Mouse (Mus musculus) neural tube, embryonic 12.5 days (tissue): ENCODE results near the gene Iqgap2. TPM values are rescaled to one million over a fixed set of nuclear protein-coding genes. Genes with fewer than 3 reads are reported as not detected.

Experiments
- ATAC-seq: fragments of 200-750 bp; cut with Nextera tagmentation; 2 replicates; pipeline ENCODE4 v1.8.0; 2017; ENCODE audit warnings: low read depth, mild to moderate bottlenecking, moderate TSS enrichment, moderate library complexity; ENCODE audit not compliant: low FRiP score
- H3K27ac ChIP-seq: fragments of 300-500 bp; sonication (generic); 2 replicates; pipeline ENCODE4 v1.5.1; 2016
- H3K27me3 ChIP-seq: fragments of 300-500 bp; sonication (generic); replicated peaks from 2 replicates; pipeline ENCODE4 v1.6.1; 2016; ENCODE audit warnings: mild to moderate bottlenecking
- H3K36me3 ChIP-seq: fragments of 300-500 bp; sonication (generic); 2 replicates; pipeline ENCODE4 v1.6.1; 2016; ENCODE audit warnings: mild to moderate bottlenecking
- H3K4me1 ChIP-seq: fragments of 300-500 bp; sonication (generic); 2 replicates; pipeline ENCODE4 v1.6.1; 2016
- H3K4me2 ChIP-seq: fragments of 300-500 bp; sonication (generic); replicated peaks from 2 replicates; pipeline ENCODE4 v1.6.1; 2016; ENCODE audit warnings: mild to moderate bottlenecking
- H3K4me3 ChIP-seq: fragments of 300-500 bp; sonication (generic); 2 replicates; pipeline ENCODE4 v1.5.1; 2016
- H3K9ac ChIP-seq: fragments of 300-500 bp; sonication (generic); 2 replicates; pipeline ENCODE4 v1.6.1; 2016; ENCODE audit warnings: mild to moderate bottlenecking
- H3K9me3 ChIP-seq: fragments of 300-500 bp; sonication (generic); 2 replicates; pipeline ENCODE4 v1.6.1; 2016; ENCODE audit warnings: mild to moderate bottlenecking
- WGBS: fragments of 180-500 bp; shearing (Covaris S2); methylation state at CpG from one replicate; pipeline ENCODE4 v1.1.7; 2016; 5-methylcytosine and 5-hydroxymethylcytosine counted together
- polyA plus RNA-seq: library from polyadenylated mRNA; unstranded; fragments of >200 nt; fragmentation: Nextera tagmentation; extraction: Ambion mirVana; gene quantifications from 2 replicates; pipeline ENCODE4 v1.2.1, GENCODE M21; 2016

The Iqgap2 gene
- polyA plus RNA-seq, 1 experiment from 2014 or later = 9.5 TPM

GRCm38 (mm10) chr13:95893166-95893565, 1.4 kb upstream of the Iqgap2 start:
- Histone ChIP-seq H3K4me1 (peaks cover 11% of the 10 kb centered on the region), H3K36me3 (no peaks in the 10 kb centered on the region), H3K9ac (no peak overlapping the region), H3K27ac (no peak overlapping the region), H3K9me3 (no peaks in the 10 kb centered on the region), H3K27me3 (no peaks in the 10 kb centered on the region), H3K4me2 (peak overlapping the region; percentile 89; the same call in 1 of the 2 replicates), H3K4me3 (no peak overlapping the region)
- no peak for ATAC-seq
- WGBS = 93% methylated on average over 4 of the region's 4 CpGs

GRCm38 (mm10) chr13:95892611-95893145, 956 bp upstream of the Iqgap2 start:
- Histone ChIP-seq H3K4me1 (peaks cover 11% of the 10 kb centered on the region), H3K27me3 (no peaks in the 10 kb centered on the region), H3K9ac (peak overlapping the region; percentile 81), H3K4me2 (peak overlapping the region; percentile 89), H3K36me3 (no peaks in the 10 kb centered on the region), H3K27ac (no peak overlapping the region), H3K4me3 (peak overlapping the region; percentile 74), H3K9me3 (no peaks in the 10 kb centered on the region)
- 24% methylated on average over 12 of the region's 12 CpGs for WGBS
- peak; percentile 13 for ATAC-seq

DNA sequence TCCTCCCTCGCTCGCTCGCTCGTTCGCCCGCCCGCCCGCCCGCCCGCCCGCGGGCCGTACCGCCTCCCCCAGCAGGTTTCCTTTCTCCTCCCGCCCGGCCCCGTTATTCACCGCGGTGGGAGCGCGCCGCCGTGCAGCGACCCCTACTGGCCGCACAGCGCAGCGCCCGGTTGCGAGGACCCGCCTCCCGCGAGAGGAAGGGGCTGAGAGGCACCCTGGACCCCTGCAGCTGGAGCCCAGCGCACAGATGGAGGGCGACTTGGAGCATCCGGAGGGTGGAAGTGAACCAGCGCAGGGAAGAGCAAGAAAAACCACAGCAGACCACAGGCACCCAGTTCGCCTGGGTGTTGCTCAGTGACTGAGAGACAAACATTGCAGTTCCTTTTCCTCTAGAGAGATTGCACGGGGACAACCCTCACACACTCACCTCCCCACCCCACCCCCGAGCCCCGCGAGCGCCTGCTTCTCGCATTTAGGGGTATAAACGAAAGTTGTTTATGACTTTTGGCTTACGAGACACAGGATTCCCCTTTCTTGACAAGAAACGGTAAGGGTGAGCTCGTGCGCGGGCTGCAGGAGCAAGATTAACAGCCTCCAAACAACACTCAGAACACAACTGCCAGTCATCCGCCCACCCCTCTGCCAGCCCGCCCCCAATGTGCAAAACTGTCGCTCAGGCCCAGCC, 346 bp upstream of the Iqgap2 start:
- Histone ChIP-seq H3K27ac (0 out of 2 replicates have a peak overlapping the region, but pooled peaks have one; percentile 26), H3K4me2 (peak overlapping the region; percentile 89), H3K36me3 (no peaks in the 10 kb centered on the region), H3K4me1 (peaks cover 11% of the 10 kb centered on the region), H3K27me3 (no peaks in the 10 kb centered on the region), H3K9ac (peak overlapping the region; percentile 81), H3K9me3 (no peaks in the 10 kb centered on the region), H3K4me3 (peak overlapping the region; percentile 74)
- ATAC-seq = peak; percentile 89
- under 1% methylated on average over 48 of the region's 52 CpGs for WGBS

DNA sequence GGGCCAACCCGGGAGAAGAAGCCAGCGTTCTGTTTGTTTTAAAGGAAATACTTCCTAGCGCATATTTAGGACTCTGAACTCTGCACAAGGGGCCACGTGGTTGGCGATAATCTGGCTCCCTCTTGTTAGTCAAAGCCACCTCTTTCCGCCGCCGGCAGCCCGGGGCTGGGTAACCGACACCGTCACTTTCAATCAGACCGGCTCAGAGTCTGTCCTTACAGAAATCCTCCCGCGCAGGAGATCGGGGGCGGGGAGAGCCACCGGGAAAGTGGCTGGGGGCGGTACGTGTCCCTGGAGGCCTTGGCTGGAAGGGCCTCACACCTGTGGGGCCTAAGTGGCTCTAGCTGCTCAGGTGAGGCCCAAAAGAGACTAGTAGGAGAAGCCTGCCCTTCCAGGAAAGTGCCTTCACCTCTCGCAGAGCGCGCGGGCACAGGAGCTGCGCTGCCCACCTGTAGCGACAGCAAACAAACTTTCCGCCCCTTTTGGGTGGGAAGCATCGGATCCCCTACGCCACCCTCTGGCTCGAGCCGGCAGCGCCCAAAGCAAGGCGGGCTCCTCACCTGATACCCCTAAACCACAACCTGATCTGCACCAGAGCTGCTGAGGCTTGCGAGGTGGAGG, 761 bp downstream of the Iqgap2 start:
- H3K4me3 ChIP-seq = peak overlapping the region; percentile 74
- H3K27me3 ChIP-seq = no peaks in the 10 kb centered on the region
- peaks cover 11% of the 10 kb centered on the region for H3K4me1 ChIP-seq
- peak overlapping the region; percentile 89 for H3K4me2 ChIP-seq
- under 1% methylated on average over 33 of the region's 33 CpGs for WGBS
- peak; percentile 62 for ATAC-seq
- H3K9ac ChIP-seq = peak overlapping the region; percentile 81
- no peak overlapping the region; the same call in 1 of the 2 replicates for H3K27ac ChIP-seq
- H3K36me3 ChIP-seq = no peaks in the 10 kb centered on the region
- H3K9me3 ChIP-seq = no peaks in the 10 kb centered on the region

- Histone ChIP-seq H3K9ac (no peak overlapping the region), H3K4me1 (peaks cover 11% of the 10 kb centered on the region), H3K36me3 (no peaks in the 10 kb centered on the region), H3K4me2 (peak overlapping the region; percentile 89), H3K27ac (no peak overlapping the region), H3K27me3 (no peaks in the 10 kb centered on the region), H3K4me3 (peak overlapping the region; percentile 74; the same call in 1 of the 2 replicates), H3K9me3 (no peaks in the 10 kb centered on the region)
- WGBS = 31% methylated on average over 8 of the region's 8 CpGs
- ATAC-seq = no peak
These were observed 1.7 kb downstream of the Iqgap2 start for GRCm38 (mm10) chr13:95889981-95890545.

- no peak for ATAC-seq
- H3K9me3 ChIP-seq = no peaks in the 10 kb centered on the region
- no peaks in the 10 kb centered on the region for H3K27me3 ChIP-seq
- no peak overlapping the region for H3K27ac ChIP-seq
- 94% methylated on average over 10 of the region's 10 CpGs for WGBS
- H3K9ac ChIP-seq = no peak overlapping the region
- no peak overlapping the region for H3K4me3 ChIP-seq
- peaks cover 11% of the 10 kb centered on the region for H3K4me1 ChIP-seq
- H3K36me3 ChIP-seq = no peaks in the 10 kb centered on the region
- no peak overlapping the region for H3K4me2 ChIP-seq
These were observed 2.4 kb downstream of the Iqgap2 start for GRCm38 (mm10) chr13:95889366-95889765.

DNA sequence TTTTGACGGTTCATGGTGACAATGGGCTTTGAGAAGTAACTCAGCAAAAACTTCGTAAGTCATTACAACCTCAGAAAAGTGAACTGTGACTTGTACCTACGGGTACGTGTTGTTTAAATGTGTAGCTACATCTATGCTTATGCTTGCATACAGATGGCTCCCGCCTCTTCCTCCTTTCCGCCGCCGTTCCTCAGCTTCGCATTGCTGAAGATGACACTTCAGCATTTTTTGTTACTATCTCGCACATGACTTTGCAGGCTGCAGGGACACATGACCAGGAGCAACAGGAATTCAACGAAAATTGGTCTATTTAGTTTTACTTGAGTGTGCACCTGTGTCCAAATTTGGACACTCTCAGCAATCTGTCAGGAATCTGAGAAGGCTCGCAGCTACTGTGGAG, 3.1 kb downstream of the Iqgap2 start:
- Histone ChIP-seq H3K36me3 (no peaks in the 10 kb centered on the region), H3K9ac (no peak overlapping the region), H3K9me3 (no peaks in the 10 kb centered on the region), H3K27me3 (no peaks in the 10 kb centered on the region), H3K27ac (no peak overlapping the region), H3K4me1 (peaks cover 11% of the 10 kb centered on the region), H3K4me3 (no peak overlapping the region), H3K4me2 (no peak overlapping the region)
- ATAC-seq = no peak
- WGBS = 95% methylated on average over 12 of the region's 12 CpGs

DNA sequence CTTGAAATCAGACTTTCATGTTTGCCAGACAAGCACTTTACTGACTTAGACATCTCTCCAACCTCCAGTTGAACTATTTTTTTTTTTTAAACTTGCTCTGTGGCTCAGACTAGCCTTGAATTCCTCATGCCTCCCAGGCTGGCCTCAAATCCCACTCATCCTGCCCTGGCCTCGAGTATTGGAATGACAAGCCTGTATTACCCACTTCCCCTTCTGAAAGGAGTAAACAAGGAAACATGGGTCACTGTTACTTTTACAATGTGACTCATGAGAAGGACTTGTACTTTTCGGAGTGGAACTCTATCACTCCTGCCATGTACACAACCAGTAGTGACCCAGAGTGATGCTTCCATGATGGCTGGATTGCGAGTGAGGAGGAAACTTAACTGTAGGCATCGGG, 3.6 kb downstream of the Iqgap2 start:
- 83% methylated on average over 4 of the region's 4 CpGs for WGBS
- Histone ChIP-seq H3K9ac (no peak overlapping the region), H3K27ac (no peak overlapping the region), H3K4me3 (no peak overlapping the region), H3K9me3 (no peaks in the 10 kb centered on the region), H3K27me3 (no peaks in the 10 kb centered on the region), H3K4me1 (peaks cover 11% of the 10 kb centered on the region), H3K36me3 (no peaks in the 10 kb centered on the region), H3K4me2 (no peak overlapping the region)
- no peak for ATAC-seq

DNA sequence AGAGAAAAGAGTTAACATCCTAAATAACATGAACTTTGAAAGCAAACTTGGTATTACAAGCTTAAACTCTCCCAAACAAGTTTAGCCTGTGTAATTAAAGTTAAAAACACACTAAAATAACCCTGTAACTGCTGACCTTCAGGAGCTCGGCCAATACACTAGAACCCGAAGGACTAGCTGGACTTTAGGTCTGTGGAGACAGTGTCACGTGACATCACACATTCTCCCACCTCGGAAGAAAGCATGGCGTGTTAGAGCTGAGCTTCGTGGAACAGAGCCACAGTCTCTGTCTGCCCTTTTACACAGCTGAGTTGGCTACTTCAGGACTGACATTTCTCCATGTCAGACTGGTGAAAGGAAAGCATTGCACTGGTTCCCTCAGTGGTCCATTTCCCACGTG, 4.3 kb downstream of the Iqgap2 start:
- no peaks in the 10 kb centered on the region for H3K36me3 ChIP-seq
- no peak for ATAC-seq
- no peak overlapping the region for H3K4me3 ChIP-seq
- H3K9ac ChIP-seq = no peak overlapping the region
- no peaks in the 10 kb centered on the region for H3K27me3 ChIP-seq
- no peaks in the 10 kb centered on the region for H3K9me3 ChIP-seq
- H3K4me1 ChIP-seq = peaks cover 8% of the 10 kb centered on the region
- no peak overlapping the region for H3K4me2 ChIP-seq
- 87% methylated on average over 7 of the region's 7 CpGs for WGBS
- no peak overlapping the region for H3K27ac ChIP-seq

DNA sequence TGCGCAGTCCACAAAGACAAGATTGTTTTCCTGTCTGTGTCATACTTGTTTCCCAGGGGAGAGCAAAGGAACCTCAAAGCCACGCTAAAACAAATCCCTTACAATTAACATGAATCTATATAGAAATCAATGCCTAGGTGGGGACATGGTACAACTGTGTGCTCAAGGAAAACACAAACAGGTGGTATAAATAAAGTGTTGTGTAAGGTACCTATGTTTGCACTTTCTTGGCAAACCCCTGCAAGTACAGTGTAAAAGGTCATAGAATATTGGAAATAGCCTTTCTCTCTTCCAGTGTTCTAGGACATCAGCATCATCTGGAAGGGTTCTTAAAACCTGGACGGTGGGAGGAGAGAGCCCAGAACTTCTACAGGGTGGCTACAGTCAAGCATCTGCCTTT, 7.3 kb downstream of the Iqgap2 start:
- H3K36me3 ChIP-seq = no peaks in the 10 kb centered on the region
- no peaks in the 10 kb centered on the region for H3K4me1 ChIP-seq
- WGBS = 87% methylated on average over 3 of the region's 3 CpGs
- H3K27ac ChIP-seq = no peak overlapping the region
- H3K9me3 ChIP-seq = 0 out of 2 replicates have a peak, but pooled peaks cover 3% of the 10 kb centered on the region
- ATAC-seq = no peak
- no peak overlapping the region for H3K9ac ChIP-seq
- no peak overlapping the region for H3K4me2 ChIP-seq
- no peak overlapping the region for H3K4me3 ChIP-seq
- no peaks in the 10 kb centered on the region for H3K27me3 ChIP-seq

- no peak overlapping the region for H3K4me3 ChIP-seq
- H3K27me3 ChIP-seq = no peaks in the 10 kb centered on the region
- no peak overlapping the region for H3K9ac ChIP-seq
- ATAC-seq = no peak
- 90% methylated on average over 6 of the region's 6 CpGs for WGBS
- 0 out of 2 replicates have a peak, but pooled peaks cover 3% of the 10 kb centered on the region for H3K9me3 ChIP-seq
- H3K27ac ChIP-seq = no peak overlapping the region
- H3K4me2 ChIP-seq = no peak overlapping the region
- no peaks in the 10 kb centered on the region for H3K4me1 ChIP-seq
- H3K36me3 ChIP-seq = no peaks in the 10 kb centered on the region
These were observed 9.7 kb downstream of the Iqgap2 start for GRCm38 (mm10) chr13:95882001-95882400.

DNA sequence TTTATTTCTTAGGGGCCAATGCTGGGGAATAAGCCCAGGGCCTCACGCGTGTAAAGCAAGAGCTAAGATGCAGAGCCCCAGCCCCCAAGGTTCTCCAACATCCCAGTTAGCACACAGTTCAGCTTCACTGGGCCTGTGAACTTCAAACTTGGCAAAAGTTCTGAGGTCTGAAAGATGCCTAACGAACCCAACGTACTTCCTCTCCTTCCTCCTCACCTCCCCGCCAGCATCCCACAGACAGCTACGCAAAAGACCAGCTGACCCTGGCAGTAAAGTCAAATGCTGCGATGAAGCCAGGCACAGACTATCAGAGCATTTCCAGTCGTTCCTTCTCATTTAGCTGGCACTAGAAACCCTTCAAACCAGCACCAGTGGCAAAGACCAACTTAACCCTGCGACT, 10.3 kb downstream of the Iqgap2 start:
- no peak for ATAC-seq
- no peak overlapping the region for H3K9ac ChIP-seq
- H3K9me3 ChIP-seq = 0 out of 2 replicates have a peak, but pooled peaks cover 3% of the 10 kb centered on the region
- H3K4me1 ChIP-seq = no peaks in the 10 kb centered on the region
- no peak overlapping the region for H3K27ac ChIP-seq
- no peaks in the 10 kb centered on the region for H3K36me3 ChIP-seq
- no peaks in the 10 kb centered on the region for H3K27me3 ChIP-seq
- no peak overlapping the region for H3K4me3 ChIP-seq
- 95% methylated on average over 9 of the region's 9 CpGs for WGBS
- no peak overlapping the region for H3K4me2 ChIP-seq
